Mouse (Mus musculus) brain, adult 2 months (tissue): ENCODE data around the gene Mtus2.
"Not testable (repeated sequence)": the region's sequence is repeated elsewhere in the genome, so short reads cannot be mapped to it uniquely, and the experiment has no call there.

Experiments used
- DNase-seq: peaks from one replicate; pipeline ENCODE4 v3.0.0; 2011; ENCODE audit warnings: low read depth, low spot score

The Mtus2 gene

GRCm38 (mm10) chr5:148272771-148273170, 315.7 kb downstream of the Mtus2 start:
- no peak for DNase-seq

GRCm38 (mm10) chr5:148278233-148278632, 321.1 kb downstream of the Mtus2 start:
- DNase-seq: no peak

- DNase-seq: no peak
These were observed 323.2 kb downstream of the Mtus2 start for GRCm38 (mm10) chr5:148280321-148280720.

GRCm38 (mm10) chr5:148282093-148282492, 325.0 kb downstream of the Mtus2 start:
- no peak for DNase-seq

- DNase-seq: peak; percentile 64
These were observed 325.5 kb downstream of the Mtus2 start for GRCm38 (mm10) chr5:148282631-148283030.

- DNase-seq: peak; percentile 38
These were observed 326.1 kb downstream of the Mtus2 start for GRCm38 (mm10) chr5:148283177-148283576.

- DNase-seq: no peak
These were observed 326.5 kb downstream of the Mtus2 start for GRCm38 (mm10) chr5:148283584-148283983.

- no peak for DNase-seq
These were observed 330.4 kb downstream of the Mtus2 start for GRCm38 (mm10) chr5:148287529-148287928.

GRCm38 (mm10) chr5:148288804-148289203, 331.7 kb downstream of the Mtus2 start:
- peak; percentile 42 for DNase-seq

GRCm38 (mm10) chr5:148289951-148290350, 332.8 kb downstream of the Mtus2 start:
- no peak for DNase-seq

GRCm38 (mm10) chr5:148292862-148293261, 335.7 kb downstream of the Mtus2 start:
- DNase-seq: no peak

- peak; percentile 34 for DNase-seq
These were observed 336.2 kb downstream of the Mtus2 start for GRCm38 (mm10) chr5:148293346-148293745.

GRCm38 (mm10) chr5:148302968-148303367, 345.8 kb downstream of the Mtus2 start:
- DNase-seq: no peak

GRCm38 (mm10) chr5:148304112-148304511, 347.0 kb downstream of the Mtus2 start:
- no peak for DNase-seq

GRCm38 (mm10) chr5:148310790-148311189, 353.7 kb downstream of the Mtus2 start:
- peak; percentile 51 for DNase-seq

- DNase-seq: peak; percentile 34
These were observed 355.3 kb downstream of the Mtus2 start for GRCm38 (mm10) chr5:148312443-148312842.

GRCm38 (mm10) chr5:148314931-148315330, 357.8 kb downstream of the Mtus2 start:
- DNase-seq: no peak

GRCm38 (mm10) chr5:148325317-148325885, 368.3 kb downstream of the Mtus2 start:
- DNase-seq: peak; percentile 72

GRCm38 (mm10) chr5:148326295-148326694, 369.2 kb downstream of the Mtus2 start:
- DNase-seq: not testable (repeated sequence)

- no peak for DNase-seq
These were observed 371.9 kb downstream of the Mtus2 start for GRCm38 (mm10) chr5:148328982-148329381.

- no peak for DNase-seq
These were observed 374.2 kb downstream of the Mtus2 start for GRCm38 (mm10) chr5:148331229-148331776.

- no peak for DNase-seq
These were observed 375.0 kb downstream of the Mtus2 start for GRCm38 (mm10) chr5:148331926-148332621.

GRCm38 (mm10) chr5:148332622-148332974, 375.5 kb downstream of the Mtus2 start:
- DNase-seq: peak; percentile 84
